Mouse (Mus musculus) forebrain, embryonic 11.5 days (tissue): ENCODE data around the gene Zbtb37. TPM values are rescaled to one million over a fixed set of nuclear protein-coding genes. Genes with fewer than 3 reads are reported as not detected.

Source experiments
- ATAC-seq: fragments of 200-750 bp; cut with Nextera tagmentation; replicated peaks from 2 replicates; pipeline ENCODE4 v1.8.0; 2017; ENCODE audit warnings: moderate TSS enrichment; ENCODE audit not compliant: low FRiP score
- DNase-seq: peaks from one replicate; pipeline ENCODE4 v3.0.0-alpha.2; 2017; ENCODE audit warnings: low spot score
- H3K27ac ChIP-seq: fragments of 300-500 bp; sonication (generic); 2 replicates; pipeline ENCODE4 v1.5.1; 2014; ENCODE audit warnings: low read depth, low read length
- H3K27me3 ChIP-seq: fragments of 300-500 bp; sonication (generic); 2 replicates; pipeline ENCODE4 v1.6.1; 2014; ENCODE audit warnings: mild to moderate bottlenecking, low read length, mixed read lengths; ENCODE audit not compliant: control insufficient read depth, insufficient read depth
- H3K36me3 ChIP-seq: fragments of 300-500 bp; sonication (generic); 2 replicates; pipeline ENCODE4 v1.6.1; 2014; ENCODE audit warnings: mild to moderate bottlenecking, low read length, moderate library complexity, mixed read lengths; ENCODE audit not compliant: control insufficient read depth, insufficient read depth
- H3K4me1 ChIP-seq: fragments of 300-500 bp; sonication (generic); replicated peaks from 2 replicates; pipeline ENCODE4 v1.6.1; 2014; ENCODE audit warnings: low read length, mixed read lengths; ENCODE audit not compliant: control insufficient read depth, insufficient read depth
- H3K4me2 ChIP-seq: fragments of 300-500 bp; sonication (generic); 2 replicates; pipeline ENCODE4 v1.6.1; 2014; ENCODE audit warnings: low read depth, mild to moderate bottlenecking, low read length, moderate library complexity, mixed read lengths; ENCODE audit not compliant: severe bottlenecking
- H3K4me3 ChIP-seq: fragments of 300-500 bp; sonication (generic); 2 replicates; pipeline ENCODE4 v1.5.1; 2014; ENCODE audit warnings: low read depth, low read length
- H3K9ac ChIP-seq: fragments of 300-500 bp; sonication (generic); 2 replicates; pipeline ENCODE4 v1.6.1; 2014; ENCODE audit warnings: low read length
- H3K9me3 ChIP-seq: fragments of 300-500 bp; sonication (generic); 2 replicates; pipeline ENCODE4 v1.6.1; 2016; ENCODE audit warnings: low read length, mixed read lengths; ENCODE audit not compliant: control insufficient read depth
- WGBS: fragments of 180-500 bp; shearing (Covaris S2); extraction: QIAGEN DNeasy Blood & Tissue Kit; methylation state at CpG from one replicate; pipeline ENCODE4 v1.1.7; 2014; 5-methylcytosine and 5-hydroxymethylcytosine counted together
- polyA plus RNA-seq: library from polyadenylated mRNA; unstranded; fragments of >200 nt; fragmentation: Nextera tagmentation; extraction: Ambion mirVana; gene quantifications from 2 replicates; pipeline ENCODE4 v1.2.1, GENCODE M21; 2014

Zbtb37 gene
- 8.3 and 14.4 TPM in 2 replicates for polyA plus RNA-seq

GRCm38 (mm10) chr1:161034435-161035280 lies at the start of gene Zbtb37:
Gene Zbtb37 (minus strand): TSS chr1:161034849.
- Histone ChIP-seq H3K4me1 (peaks cover 10% of the 10 kb centered on the region), H3K4me3 (peak within 1 kb of the TSS; percentile 84), H3K9ac (peak within 1 kb of the TSS; percentile 99), H3K27ac (peak within 1 kb of the TSS; percentile 85), H3K9me3 (no peaks in the 10 kb centered on the region), H3K27me3 (no peaks in the 10 kb centered on the region), H3K36me3 (peaks cover 10% of the 10 kb centered on the region; the same call in 1 of the 2 replicates), H3K4me2 (peak within 1 kb of the TSS; percentile 64)
- DNase-seq (peak; percentile 100), ATAC-seq (peak; percentile 91)
- WGBS: under 1% methylated on average over 61 of the region's 76 CpGs

- ATAC-seq (no peak), DNase-seq (no peak)
- Histone ChIP-seq H3K27ac (no peak overlapping the region), H3K27me3 (no peaks in the 10 kb centered on the region), H3K4me3 (no peak overlapping the region), H3K9ac (no peak overlapping the region), H3K4me1 (peaks cover 10% of the 10 kb centered on the region), H3K9me3 (no peaks in the 10 kb centered on the region), H3K36me3 (no peaks in the 10 kb centered on the region; the same call in 1 of the 2 replicates), H3K4me2 (no peak overlapping the region)
- WGBS: 93% methylated on average over 3 of the region's 3 CpGs
Measured at GRCm38 (mm10) chr1:161077243-161077642, 42.6 kb upstream of the Zbtb37 start.

GRCm38 (mm10) chr1:161076238-161076637 lies 41.6 kb upstream of the Zbtb37 start:
- no peak overlapping the region for H3K27ac ChIP-seq
- ATAC-seq (no peak), DNase-seq (no peak)
- no peak overlapping the region for H3K9ac ChIP-seq
- H3K4me1 ChIP-seq: peaks cover 14% of the 10 kb centered on the region
- 91% methylated on average over 6 of the region's 6 CpGs for WGBS
- no peaks in the 10 kb centered on the region for H3K27me3 ChIP-seq
- H3K4me3 ChIP-seq: no peak overlapping the region
- no peaks in the 10 kb centered on the region; the same call in 1 of the 2 replicates for H3K36me3 ChIP-seq
- no peak overlapping the region for H3K4me2 ChIP-seq
- no peaks in the 10 kb centered on the region for H3K9me3 ChIP-seq

- Histone ChIP-seq H3K4me2 (peak overlapping the region; percentile 69), H3K9me3 (no peaks in the 10 kb centered on the region), H3K9ac (peak overlapping the region; percentile 82), H3K4me1 (peaks cover 14% of the 10 kb centered on the region), H3K27ac (peak overlapping the region; percentile 31; the same call in 1 of the 2 replicates), H3K27me3 (no peaks in the 10 kb centered on the region), H3K36me3 (no peaks in the 10 kb centered on the region), H3K4me3 (peak overlapping the region; percentile 82)
- no peak for DNase-seq
- no peak for ATAC-seq
- WGBS: under 1% methylated on average over 12 of the region's 12 CpGs
Measured at GRCm38 (mm10) chr1:161071272-161071620, 36.6 kb upstream of the Zbtb37 start.

GRCm38 (mm10) chr1:161070352-161071271 lies 36.0 kb upstream of the Zbtb37 start, which contains the start of the genes Dars2 and Cenpl:
Gene Dars2 (minus strand): TSS chr1:161070658.
Gene Cenpl (plus strand): TSS chr1:161070713.
- WGBS: under 1% methylated on average over 57 of the region's 57 CpGs
- H3K4me2 ChIP-seq: peak within 1 kb of the TSS; percentile 69
- no peaks in the 10 kb centered on the region for H3K36me3 ChIP-seq
- no peaks in the 10 kb centered on the region for H3K27me3 ChIP-seq
- peak within 1 kb of the TSS; percentile 82 for H3K9ac ChIP-seq
- H3K4me1 ChIP-seq: peaks cover 14% of the 10 kb centered on the region
- peak; percentile 97 for ATAC-seq
- H3K9me3 ChIP-seq: no peaks in the 10 kb centered on the region
- peak within 1 kb of the TSS; percentile 82 for H3K4me3 ChIP-seq
- DNase-seq: peak; percentile 95
- peak within 1 kb of the TSS; percentile 62 for H3K27ac ChIP-seq

- H3K9ac ChIP-seq: no peak overlapping the region
- H3K4me1 ChIP-seq: no peaks in the 10 kb centered on the region
- no peaks in the 10 kb centered on the region for H3K9me3 ChIP-seq
- ATAC-seq (no peak), DNase-seq (no peak)
- WGBS: 90% methylated on average over 1 of the region's 1 CpGs
- no peak overlapping the region for H3K4me3 ChIP-seq
- no peaks in the 10 kb centered on the region for H3K27me3 ChIP-seq
- no peak overlapping the region for H3K4me2 ChIP-seq
- H3K27ac ChIP-seq: no peak overlapping the region
- H3K36me3 ChIP-seq: no peaks in the 10 kb centered on the region
Measured at GRCm38 (mm10) chr1:161063351-161063750, 28.7 kb upstream of the Zbtb37 start.

GRCm38 (mm10) chr1:161057164-161057563 lies 22.5 kb upstream of the Zbtb37 start:
- no peak overlapping the region for H3K4me3 ChIP-seq
- ATAC-seq (no peak), DNase-seq (no peak)
- no peaks in the 10 kb centered on the region for H3K27me3 ChIP-seq
- H3K4me2 ChIP-seq: no peak overlapping the region
- H3K36me3 ChIP-seq: no peaks in the 10 kb centered on the region; the same call in 1 of the 2 replicates
- WGBS: 92% methylated on average over 1 of the region's 1 CpGs
- H3K9ac ChIP-seq: no peak overlapping the region
- no peak overlapping the region for H3K27ac ChIP-seq
- no peaks in the 10 kb centered on the region for H3K9me3 ChIP-seq
- no peaks in the 10 kb centered on the region for H3K4me1 ChIP-seq

- H3K9me3 ChIP-seq: no peaks in the 10 kb centered on the region
- H3K4me1 ChIP-seq: no peaks in the 10 kb centered on the region
- no peak overlapping the region for H3K27ac ChIP-seq
- no peak overlapping the region for H3K4me3 ChIP-seq
- no peaks in the 10 kb centered on the region for H3K27me3 ChIP-seq
- no peak overlapping the region for H3K4me2 ChIP-seq
- no peaks in the 10 kb centered on the region; the same call in 1 of the 2 replicates for H3K36me3 ChIP-seq
- no peak overlapping the region for H3K9ac ChIP-seq
- no peak for DNase-seq
- WGBS: 94% methylated on average over 3 of the region's 3 CpGs
- no peak for ATAC-seq
Measured at GRCm38 (mm10) chr1:161046972-161047371, 12.3 kb upstream of the Zbtb37 start.
